Mouse (Mus musculus): Measurements from ENCODE around the gene Arpc2.

Arpc2 gene

GRCm38 (mm10) chr1:74300347-74301110 is 64.6 kb downstream of the Arpc2 start:
- DNase-seq (ENCODE audit: low read depth, low spot score), result no peak

GRCm38 (mm10) chr1:74302229-74302628 is 66.3 kb downstream of the Arpc2 start:
- no peak for DNase-seq (ENCODE audit: low read depth, low spot score)

- no peak for DNase-seq (ENCODE audit: low read depth, low spot score)
Observed at GRCm38 (mm10) chr1:74302835-74303234, 67.0 kb downstream of the Arpc2 start.

- DNase-seq (ENCODE audit: low read depth, low spot score), result peak; percentile 53
Observed at GRCm38 (mm10) chr1:74303509-74304338, 67.8 kb downstream of the Arpc2 start.

- DNase-seq (ENCODE audit: low read depth, low spot score), result no peak
Observed at GRCm38 (mm10) chr1:74304339-74304790, 68.5 kb downstream of the Arpc2 start.

DNA sequence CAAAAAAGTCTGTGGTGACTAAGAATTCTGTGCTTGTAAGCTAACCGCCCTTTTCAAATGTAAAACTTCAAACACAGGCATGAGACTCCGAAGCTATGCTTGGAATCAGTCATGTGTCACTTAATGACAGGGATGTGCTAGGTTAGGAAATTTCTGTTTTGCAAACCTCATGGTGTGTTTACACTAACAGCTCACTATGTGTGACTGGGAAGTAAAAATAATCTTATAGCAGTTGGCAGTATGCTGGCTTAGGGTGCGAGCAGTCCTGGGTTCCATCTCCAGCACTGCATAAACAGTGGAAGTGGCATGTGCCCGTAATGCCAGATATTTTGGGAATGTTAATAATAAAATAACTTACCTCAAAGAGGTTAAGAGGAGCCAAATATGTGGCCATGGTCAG is 69.1 kb downstream of the Arpc2 start:
- no peak for DNase-seq (ENCODE audit: low read depth, low spot score)

GRCm38 (mm10) chr1:74305522-74305921 is 69.6 kb downstream of the Arpc2 start, which contains the start of gene Tmbim1:
Tmbim1 (minus strand) TSS chr1:74305622.
- no peak for DNase-seq (ENCODE audit: low read depth, low spot score)

DNA sequence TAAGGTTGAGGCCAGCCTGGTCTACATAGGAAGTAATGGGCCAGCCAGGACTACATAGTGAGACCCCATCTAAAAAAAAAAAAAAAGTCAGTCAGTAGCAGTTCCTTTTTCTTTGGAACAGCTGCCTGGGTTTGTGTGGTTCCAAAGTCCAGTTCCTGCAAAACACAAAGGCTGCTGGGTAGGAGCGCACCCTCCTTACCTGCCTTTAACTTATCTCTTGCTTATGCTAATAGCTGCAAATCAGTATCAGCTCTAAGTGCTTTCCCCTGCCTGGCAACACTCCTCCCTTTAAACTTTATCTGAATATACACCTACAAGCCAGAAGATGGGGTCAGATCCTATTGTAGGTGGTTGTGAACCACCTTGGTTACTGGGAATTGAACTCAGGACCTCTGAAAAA is 71.3 kb downstream of the Arpc2 start:
- no peak for DNase-seq (ENCODE audit: low read depth, low spot score)

- no peak for DNase-seq (ENCODE audit: low read depth, low spot score)
Observed at GRCm38 (mm10) chr1:74308001-74308964, 72.4 kb downstream of the Arpc2 start.

GRCm38 (mm10) chr1:74309767-74310166 is 73.9 kb downstream of the Arpc2 start:
- DNase-seq (ENCODE audit: low read depth, low spot score), result no peak

DNA sequence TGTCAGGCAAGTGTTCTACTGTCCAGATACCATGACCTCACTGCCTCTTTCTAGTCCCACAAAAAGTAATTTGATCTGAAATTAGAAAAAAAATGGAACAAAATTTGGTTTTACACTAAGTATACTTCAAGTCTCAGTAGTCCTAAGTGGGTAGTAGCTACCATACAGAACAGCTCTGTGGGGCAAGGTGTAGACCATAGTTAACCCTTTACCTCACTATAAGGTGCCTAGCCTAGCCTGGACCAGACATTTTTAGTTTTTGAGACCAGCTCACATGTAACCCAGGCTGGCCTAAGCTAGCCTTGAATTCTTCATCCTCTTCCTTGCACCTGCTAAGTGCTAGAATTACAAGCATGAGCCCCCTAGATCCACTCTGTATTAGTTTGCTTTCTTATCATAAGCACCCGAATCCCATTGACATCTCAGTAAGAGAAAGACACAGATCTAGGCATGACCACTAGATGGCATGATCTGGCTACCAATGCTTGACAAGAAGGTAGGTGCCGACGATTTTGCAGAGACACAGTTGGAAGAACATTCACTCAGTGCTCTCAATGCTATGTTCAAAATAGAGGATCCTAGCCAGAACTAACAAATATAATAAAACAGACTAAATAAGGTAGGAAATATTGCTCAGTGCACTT is 77.3 kb downstream of the Arpc2 start:
- DNase-seq (ENCODE audit: low read depth, low spot score), result peak; percentile 78

DNA sequence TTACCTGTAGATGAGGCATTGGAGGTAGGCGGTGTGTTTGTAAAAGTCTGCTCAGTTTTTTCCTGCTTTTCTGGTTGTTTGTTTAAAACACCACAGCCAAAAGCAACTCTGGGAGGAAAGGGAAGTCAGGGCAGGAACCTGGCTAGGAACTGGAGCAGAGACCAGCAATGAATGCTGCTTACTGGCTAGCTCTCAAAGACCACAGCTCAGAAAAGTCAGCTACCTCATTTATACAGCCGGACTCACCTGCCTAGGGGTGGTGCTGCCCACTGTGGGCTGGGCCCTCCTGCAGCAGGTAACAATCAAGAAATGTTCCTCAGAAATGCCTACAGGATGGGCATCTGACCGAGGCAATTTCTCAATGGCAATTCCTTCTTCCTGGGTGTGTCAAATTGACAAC is 78.9 kb downstream of the Arpc2 start:
- DNase-seq (ENCODE audit: low read depth, low spot score), result no peak

DNA sequence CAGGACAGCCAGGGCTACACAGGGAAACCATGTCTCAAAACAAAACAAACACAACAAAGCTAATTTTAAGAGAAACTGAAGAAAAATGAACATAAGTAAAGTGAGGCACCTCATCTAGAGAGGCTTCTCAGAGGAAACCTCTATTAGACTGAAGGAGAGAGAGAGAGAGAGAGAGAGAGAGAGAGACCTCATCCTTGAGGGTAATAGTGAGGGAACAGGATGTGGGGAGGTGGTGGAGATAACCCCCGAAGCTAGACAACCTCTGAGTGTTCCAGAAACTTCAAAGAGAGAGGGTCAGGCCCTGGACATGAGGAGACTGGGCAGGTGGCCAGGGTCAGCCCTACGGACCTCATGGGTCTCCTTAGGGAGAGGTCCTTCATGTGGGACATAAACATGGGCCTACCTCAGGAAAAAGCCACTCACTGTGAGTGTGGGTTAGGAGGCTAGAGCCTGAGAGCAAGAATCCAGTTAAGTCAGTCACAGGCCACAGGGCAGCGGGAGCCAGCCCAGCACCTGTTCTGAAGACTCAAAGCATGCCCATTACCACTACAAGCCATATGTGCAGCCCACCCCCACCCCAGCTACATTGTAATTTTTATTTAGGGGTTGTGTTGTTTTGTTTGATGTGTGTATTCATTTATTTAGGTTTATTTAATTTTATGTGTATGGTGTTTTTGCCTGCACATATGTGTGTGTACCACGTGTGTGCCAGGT is 80.4 kb downstream of the Arpc2 start:
- no peak for DNase-seq (ENCODE audit: low read depth, low spot score)
